Mouse (Mus musculus): ENCODE measurements around the gene Gm49322.

- TF ChIP-seq CTCF (IDR thresholded peaks at IDR 0.05) (no peak), EP300 (IDR thresholded peaks at IDR 0.05) (no peak)
These were observed 14.5 kb downstream of the Gm49322 start for GRCm38 (mm10) chr10:80620365-80620764.

All from lung, postnatal 0 days (tissue).